Mouse (Mus musculus): ENCODE results near the gene Lipe.

DNA sequence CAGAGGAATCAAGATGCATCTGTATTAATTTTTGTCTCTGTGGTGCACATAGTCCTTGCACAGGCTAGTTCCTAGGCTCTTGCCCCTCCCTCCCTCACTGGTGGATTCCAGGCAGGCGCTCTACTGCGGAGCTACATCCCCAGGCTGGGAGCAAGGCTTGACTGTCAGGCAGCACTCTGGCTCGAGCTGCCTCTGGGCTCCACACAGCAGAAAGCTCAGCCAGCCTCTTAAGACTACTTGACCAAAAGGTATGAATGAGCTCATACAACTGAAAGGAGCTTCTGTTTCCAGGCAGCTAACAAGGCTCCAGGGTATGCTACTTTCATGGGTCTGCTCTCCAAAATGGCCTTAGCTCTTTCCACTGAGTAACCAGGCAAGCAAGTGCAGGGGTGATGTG is 17.2 kb downstream of the Lipe start:
- TF ChIP-seq CTCF (conservative IDR thresholded peaks at IDR 0.05; ENCODE audit: low read length) (no peak), POU5F1 (IDR thresholded peaks at IDR 0.05; ENCODE audit: borderline replicate concordance, low read length) (no peak), NANOG (IDR thresholded peaks at IDR 0.05; ENCODE audit: borderline replicate concordance, low read length) (no peak)

Data from E14TG2a.4 (cell line).